Mouse (Mus musculus): ENCODE measurements around the gene 2700049A03Rik. TPM values are rescaled to one million over a fixed set of nuclear protein-coding genes. Genes with fewer than 3 reads are reported as not detected.

2700049A03Rik gene
- total RNA-seq, 2 experiments from 2014 or later, result 5.6 to 5.7 TPM

DNA sequence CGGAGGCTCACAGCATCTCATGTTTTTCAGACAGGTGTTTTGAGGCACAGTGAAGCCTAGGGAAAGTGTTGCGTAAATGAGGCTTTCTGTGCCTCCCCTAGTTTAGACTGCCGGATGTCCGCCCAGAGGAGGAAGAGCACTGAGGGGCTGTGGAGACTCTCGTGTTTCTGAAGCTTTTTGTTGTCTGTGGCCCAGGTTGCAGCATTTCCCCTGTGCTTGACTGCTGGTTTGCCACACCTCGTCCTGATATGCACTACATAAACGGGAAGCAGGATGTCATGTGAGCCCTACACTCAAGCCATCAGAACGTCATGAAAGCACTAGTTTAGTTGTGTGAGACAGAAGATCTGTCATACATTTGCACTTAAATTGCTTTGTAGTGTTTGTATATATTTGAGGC is 56.1 kb downstream of the 2700049A03Rik start:
- no peak for DNase-seq (ENCODE audit: extremely low spot score in 1 of 2, low spot score in 2 of 2)
- Histone ChIP-seq H3K27ac (no peak overlapping the region), H3K4me3 (no peak overlapping the region)
- no peak for TF ChIP-seq CTCF (IDR thresholded peaks at IDR 0.05)
- intact Hi-C loops (cut with DNase I), result no loop called here

DNA sequence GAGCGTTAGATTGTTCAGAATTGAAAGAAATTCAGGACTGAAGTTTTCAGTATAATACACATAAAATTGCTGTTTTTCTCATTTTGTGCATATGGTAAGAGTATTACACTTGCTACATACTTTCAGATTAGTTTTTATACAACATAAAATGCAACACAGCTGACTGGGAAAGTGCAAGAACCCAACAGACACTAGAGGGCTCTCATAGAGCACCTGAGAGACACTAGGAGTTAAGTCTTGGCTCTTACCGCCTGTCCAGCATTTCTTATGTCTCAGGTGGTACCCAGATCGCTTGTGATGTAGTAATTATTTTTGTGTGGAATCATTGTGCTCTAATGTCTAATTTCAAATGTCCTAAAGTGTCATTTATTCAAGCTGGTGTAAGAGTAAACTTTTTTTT is 61.0 kb downstream of the 2700049A03Rik start:
- intact Hi-C loops (cut with DNase I), result loop anchor here (1.0 to 5.0 kb wide), 4 partner anchors 115 to 850 kb away; no protein-coding TSS in a partner anchor
- peak; percentile 77 for TF ChIP-seq CTCF (IDR thresholded peaks at IDR 0.05)
- Histone ChIP-seq H3K27ac (no peak overlapping the region), H3K4me3 (no peak overlapping the region)
- DNase-seq (ENCODE audit: extremely low spot score in 1 of 2, low spot score in 2 of 2), result no peak

DNA sequence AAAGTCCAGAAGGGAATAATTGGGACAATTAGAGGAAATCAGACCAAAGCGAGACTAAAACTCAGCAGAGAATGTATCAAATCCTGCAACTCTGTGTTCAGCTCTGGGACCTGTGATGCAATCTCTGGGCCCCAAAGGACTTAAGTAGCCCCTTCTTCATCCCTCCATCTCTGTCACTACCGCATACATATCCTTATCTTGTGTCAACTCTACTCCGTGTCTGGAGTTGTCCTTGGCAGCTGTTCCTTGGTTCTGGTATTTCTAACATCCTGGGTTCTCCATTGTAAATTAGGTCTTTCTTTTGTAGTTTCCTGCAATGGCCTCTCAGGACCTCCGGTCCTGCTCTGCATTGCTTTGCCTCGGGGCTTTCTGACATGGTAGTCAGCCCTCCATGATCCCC is 65.1 kb downstream of the 2700049A03Rik start:
- Histone ChIP-seq H3K27ac (no peak overlapping the region), H3K4me3 (no peak overlapping the region)
- TF ChIP-seq CTCF (IDR thresholded peaks at IDR 0.05), result no peak
- intact Hi-C loops (cut with DNase I), result no loop called here
- no peak for DNase-seq (ENCODE audit: extremely low spot score in 1 of 2, low spot score in 2 of 2)

DNA sequence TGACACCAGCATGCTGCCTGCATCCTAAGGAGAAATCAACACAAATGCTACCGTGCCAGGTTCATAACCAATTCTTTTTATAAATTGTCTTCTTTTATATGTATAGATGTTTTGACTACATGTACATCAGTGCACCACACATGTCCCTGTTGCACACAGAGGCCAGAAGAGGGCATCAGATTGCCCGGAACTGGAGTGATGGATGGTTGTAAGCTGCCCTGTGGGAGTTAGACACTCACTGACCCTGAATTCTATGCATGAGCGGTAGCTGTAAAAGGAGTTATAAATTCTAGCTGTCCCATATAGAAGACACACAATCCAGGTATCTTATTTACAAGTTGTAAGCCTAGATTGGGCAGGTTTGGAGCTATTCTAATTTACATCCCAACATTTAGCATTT is 67.7 kb downstream of the 2700049A03Rik start:
- no peak overlapping the region for H3K4me3 ChIP-seq
- peak; percentile 15; the same call in 1 of the 2 replicates for TF ChIP-seq CTCF (IDR thresholded peaks at IDR 0.05)
- no peak overlapping the region for H3K27ac ChIP-seq
- intact Hi-C loops (cut with DNase I), result no loop called here
- DNase-seq (ENCODE audit: extremely low spot score in 1 of 2, low spot score in 2 of 2), result no peak

DNA sequence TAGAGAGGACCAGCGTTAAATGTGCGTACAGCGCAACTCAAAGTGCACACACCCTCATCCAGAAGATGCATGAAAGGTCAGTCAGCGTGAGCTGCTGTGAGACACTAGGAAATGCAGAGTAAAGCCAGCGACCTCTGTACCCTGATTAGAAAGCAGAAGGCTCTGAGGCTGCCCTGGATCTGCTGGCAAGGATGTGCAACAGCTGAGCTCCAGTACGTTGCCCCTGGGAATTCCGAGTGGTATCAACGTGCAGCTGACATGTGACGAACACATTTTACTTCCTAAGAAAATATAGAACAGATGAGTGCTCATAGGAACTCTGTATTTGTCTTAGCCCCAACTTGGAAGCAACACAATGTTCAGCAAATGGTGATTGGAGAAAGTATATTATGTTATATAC is 80.5 kb downstream of the 2700049A03Rik start:
- Histone ChIP-seq H3K27ac (no peak overlapping the region), H3K4me3 (no peak overlapping the region)
- TF ChIP-seq CTCF (IDR thresholded peaks at IDR 0.05), result no peak
- intact Hi-C loops (cut with DNase I), result no loop called here
- DNase-seq (ENCODE audit: extremely low spot score in 1 of 2, low spot score in 2 of 2), result no peak

DNA sequence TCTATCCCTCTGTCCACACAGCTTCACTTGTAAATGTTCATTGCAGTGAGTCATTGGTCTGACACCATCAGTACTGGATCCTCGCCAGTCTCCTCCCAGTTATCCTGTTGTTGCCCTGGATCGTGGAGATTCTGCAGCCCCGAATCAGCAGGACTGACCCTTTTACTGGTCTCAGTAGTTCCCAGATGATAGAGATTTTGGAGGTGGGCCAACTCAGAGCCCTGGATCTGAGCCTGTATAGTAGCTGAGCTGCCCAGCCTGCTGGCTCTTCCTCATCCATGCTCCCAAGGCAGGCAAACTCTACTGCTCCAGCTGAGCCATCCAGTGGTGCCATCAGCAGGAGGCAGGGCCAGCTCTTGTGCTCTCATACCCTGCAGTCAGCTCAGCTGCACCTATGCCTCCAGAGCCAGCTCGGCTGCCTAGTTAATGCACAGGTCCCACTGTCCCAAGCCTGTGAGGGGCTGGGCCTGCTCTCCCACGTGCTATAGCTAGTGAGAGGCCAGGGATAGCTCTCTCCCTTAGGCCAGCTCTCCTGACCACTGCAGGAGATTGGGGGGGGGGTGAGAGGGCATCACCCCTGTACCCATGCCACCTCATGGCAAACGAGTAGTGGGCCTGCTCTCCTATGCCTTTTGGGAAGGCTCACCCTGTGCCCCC is 81.3 kb downstream of the 2700049A03Rik start:
- DNase-seq (ENCODE audit: extremely low spot score in 1 of 2, low spot score in 2 of 2), result no peak
- TF ChIP-seq CTCF (IDR thresholded peaks at IDR 0.05), result no peak
- intact Hi-C loops (cut with DNase I), result no loop called here

DNA sequence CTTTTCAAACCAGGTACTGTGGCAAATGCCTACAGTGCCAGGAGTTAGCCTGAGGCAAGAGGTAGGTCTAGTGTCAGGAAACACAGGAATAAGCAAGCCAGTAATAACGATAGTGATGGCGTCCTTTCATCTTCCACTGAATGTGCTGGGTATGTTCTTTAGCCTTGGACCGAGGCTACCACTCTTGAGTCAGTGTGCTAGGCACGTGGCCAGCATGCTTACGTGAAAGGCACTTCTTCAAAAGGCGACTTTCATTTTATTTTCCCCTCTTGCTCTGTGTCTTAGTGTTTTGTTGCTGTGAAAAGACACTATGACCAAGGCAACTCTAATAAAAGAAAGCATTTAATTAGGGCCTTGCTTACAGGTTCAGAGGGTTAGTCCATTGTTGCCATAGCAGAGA is 86.1 kb downstream of the 2700049A03Rik start:
- DNase-seq (ENCODE audit: extremely low spot score in 1 of 2, low spot score in 2 of 2), result no peak
- Histone ChIP-seq H3K27ac (no peak overlapping the region), H3K4me3 (no peak overlapping the region)
- TF ChIP-seq CTCF (IDR thresholded peaks at IDR 0.05), result no peak
- intact Hi-C loops (cut with DNase I), result no loop called here

More for the DNA sequence above, 81.3 kb downstream of the 2700049A03Rik start:
- Histone ChIP-seq H3K27ac (no peak overlapping the region), H3K4me3 (no peak overlapping the region)

DNA sequence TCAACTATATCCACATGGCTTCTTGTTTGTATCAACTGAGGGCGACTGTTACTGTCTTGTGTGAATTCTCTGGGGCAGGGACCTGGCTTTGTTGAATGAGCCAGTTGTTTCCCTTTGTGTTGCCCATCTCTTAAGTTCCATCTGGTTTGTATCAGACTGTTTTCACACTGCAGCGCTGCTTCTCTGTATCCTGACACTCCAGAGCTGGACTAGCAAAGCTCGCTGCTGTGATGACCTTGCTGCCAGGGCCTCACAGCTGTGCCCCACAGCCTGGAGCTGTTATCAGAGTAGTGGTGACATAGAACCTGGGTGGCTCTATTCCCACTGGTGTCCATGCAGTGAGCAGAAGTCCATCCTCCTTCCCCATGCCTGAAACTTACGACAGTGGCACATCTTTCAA is 91.1 kb downstream of the 2700049A03Rik start:
- intact Hi-C loops (cut with DNase I), result no loop called here
- DNase-seq (ENCODE audit: extremely low spot score in 1 of 2, low spot score in 2 of 2), result no peak
- H3K27ac ChIP-seq, result no peak overlapping the region
- no peak for TF ChIP-seq CTCF (IDR thresholded peaks at IDR 0.05)
- H3K4me3 ChIP-seq, result no peak overlapping the region

DNA sequence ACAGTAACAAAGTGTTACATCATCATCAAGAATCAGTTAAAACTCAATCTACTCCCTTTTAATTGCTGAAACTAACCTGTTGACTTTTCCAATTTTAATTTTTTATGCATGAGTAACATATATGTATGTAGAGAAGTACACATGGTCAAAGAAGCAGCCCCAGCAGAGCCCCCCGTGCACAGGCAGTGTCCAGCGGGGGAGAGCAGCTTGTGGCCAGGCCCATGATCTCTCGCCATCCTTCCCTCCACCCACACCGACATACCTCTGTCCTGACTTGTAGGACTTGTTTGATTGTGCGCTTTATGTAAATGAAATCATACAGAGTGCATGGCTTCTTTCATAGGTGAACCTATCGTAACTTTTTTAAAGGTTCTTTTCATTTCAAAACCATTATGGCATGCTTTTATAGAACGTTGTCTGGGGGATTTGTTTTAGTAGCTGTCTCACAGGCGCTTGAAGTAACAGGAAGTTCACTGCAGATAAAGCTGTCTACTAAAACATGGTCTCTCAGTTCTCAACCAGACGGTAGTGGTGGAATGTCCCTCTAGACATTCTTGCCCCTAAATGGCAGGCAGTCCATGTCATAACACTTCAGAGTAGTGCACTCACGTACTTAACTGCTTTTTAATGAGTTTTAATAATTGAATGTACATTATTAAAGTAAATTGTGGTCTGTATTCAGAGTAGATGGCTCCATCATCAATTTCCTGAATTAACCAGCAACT is 92.4 kb downstream of the 2700049A03Rik start:
- Histone ChIP-seq H3K4me3 (no peak overlapping the region), H3K27ac (no peak overlapping the region)
- TF ChIP-seq CTCF (IDR thresholded peaks at IDR 0.05), result no peak
- no peak for DNase-seq (ENCODE audit: extremely low spot score in 1 of 2, low spot score in 2 of 2)
- intact Hi-C loops (cut with DNase I), result no loop called here

DNA sequence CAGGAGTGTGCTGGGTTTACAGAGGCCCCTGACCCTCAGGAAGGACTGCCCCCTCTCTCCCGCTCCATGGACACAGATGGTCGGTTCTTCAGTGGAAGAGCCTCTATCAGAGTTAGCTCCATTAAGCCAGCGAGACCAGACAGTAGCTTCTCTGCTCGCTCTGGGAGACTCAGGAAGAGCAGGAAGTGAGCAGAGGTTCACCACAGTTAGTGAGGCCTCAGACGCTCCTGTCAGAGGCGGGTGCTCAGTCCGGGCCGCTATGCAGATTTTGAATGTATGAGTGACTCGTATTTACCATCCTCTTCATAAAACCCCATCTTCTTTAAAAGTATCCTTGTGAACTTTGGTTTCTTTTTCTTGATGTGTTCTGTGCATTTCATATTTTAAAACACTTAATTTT is 94.9 kb downstream of the 2700049A03Rik start:
- intact Hi-C loops (cut with DNase I), result no loop called here

DNA sequence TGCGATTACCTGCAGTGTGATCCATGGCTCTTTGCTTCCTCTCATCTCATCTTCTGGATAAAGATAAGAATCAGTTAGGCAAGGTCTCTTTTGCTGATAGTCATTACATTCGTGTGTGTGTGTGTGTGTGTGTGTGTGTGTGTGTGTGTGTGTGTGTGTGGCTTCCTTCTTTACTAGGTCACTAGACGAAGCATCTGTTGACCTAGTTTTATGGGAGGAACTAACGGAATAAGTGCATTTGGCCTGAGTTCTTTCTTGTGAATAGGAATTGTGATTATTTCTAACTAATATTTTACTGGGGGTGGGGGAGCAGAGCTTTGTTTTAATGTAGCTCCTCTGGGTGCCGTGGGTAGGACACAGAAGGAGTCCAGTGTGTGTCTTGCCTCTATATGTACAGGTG is 96.8 kb downstream of the 2700049A03Rik start:
- DNase-seq (ENCODE audit: extremely low spot score in 1 of 2, low spot score in 2 of 2), result no peak
- TF ChIP-seq CTCF (IDR thresholded peaks at IDR 0.05), result no peak
- Histone ChIP-seq H3K4me3 (no peak overlapping the region), H3K27ac (no peak overlapping the region)
- intact Hi-C loops (cut with DNase I), result no loop called here

More for the DNA sequence above, 94.9 kb downstream of the 2700049A03Rik start:
- Histone ChIP-seq H3K4me3 (no peak overlapping the region), H3K27ac (no peak overlapping the region)
- no peak for DNase-seq (ENCODE audit: extremely low spot score in 1 of 2, low spot score in 2 of 2)
- no peak for TF ChIP-seq CTCF (IDR thresholded peaks at IDR 0.05)

DNA sequence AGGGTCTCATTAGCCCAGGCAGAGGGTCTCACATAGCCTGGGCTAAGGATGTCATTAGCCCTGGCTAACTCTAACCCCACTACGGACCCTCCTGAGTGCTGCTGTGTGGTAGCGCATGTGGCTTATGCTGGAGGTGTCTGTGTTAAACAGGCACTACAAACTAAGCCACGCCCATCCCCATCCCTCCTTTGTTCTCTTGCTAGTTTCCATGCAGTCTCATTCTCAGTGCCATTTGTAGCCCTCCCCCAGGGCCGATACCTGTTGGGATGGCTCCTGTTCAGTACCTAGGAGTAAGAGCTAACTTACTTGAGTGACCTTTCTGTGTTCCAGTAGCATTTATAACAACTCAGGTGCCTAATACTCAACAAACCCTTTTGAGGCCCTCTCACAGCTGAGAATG is 100.4 kb downstream of the 2700049A03Rik start:
- no peak for TF ChIP-seq CTCF (IDR thresholded peaks at IDR 0.05)
- Histone ChIP-seq H3K27ac (no peak overlapping the region), H3K4me3 (no peak overlapping the region)
- DNase-seq (ENCODE audit: extremely low spot score in 1 of 2, low spot score in 2 of 2), result no peak
- intact Hi-C loops (cut with DNase I), result no loop called here

DNA sequence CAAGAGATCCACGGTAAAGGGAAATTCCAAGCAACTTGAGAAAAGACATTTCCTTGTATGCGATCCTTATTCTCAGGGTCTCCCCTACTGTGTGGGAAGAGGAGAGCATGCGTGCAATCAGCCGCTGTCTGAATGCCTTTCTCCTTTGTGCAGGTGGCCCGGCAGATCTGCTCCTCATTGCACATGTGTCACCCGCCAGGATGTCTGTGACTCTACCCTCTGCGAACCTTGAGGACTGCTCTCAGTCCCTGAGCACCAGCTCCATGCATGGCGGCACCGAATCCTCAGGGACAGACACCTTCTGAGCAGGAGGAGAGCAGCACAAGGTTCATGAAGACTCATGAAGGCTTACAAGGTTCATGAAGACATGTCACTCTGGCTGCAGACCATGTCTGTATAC is 106.1 kb downstream of the 2700049A03Rik start:
- TF ChIP-seq CTCF (IDR thresholded peaks at IDR 0.05), result no peak
- H3K4me3 ChIP-seq, result no peak overlapping the region
- intact Hi-C loops (cut with DNase I), result no loop called here
- DNase-seq (ENCODE audit: extremely low spot score in 1 of 2, low spot score in 2 of 2), result no peak
- H3K27ac ChIP-seq, result no peak overlapping the region
